Mouse (Mus musculus): Measurements from ENCODE around the gene Lrig3.

The Lrig3 gene

GRCm38 (mm10) chr10:125966481-125967251, 698 bp downstream of the Lrig3 start:
- DNase-seq = peak; percentile 49

GRCm38 (mm10) chr10:125967436-125968160, 1.6 kb downstream of the Lrig3 start:
- DNase-seq = no peak

- no peak for DNase-seq
Measured at GRCm38 (mm10) chr10:125968191-125969132, 2.5 kb downstream of the Lrig3 start.

- DNase-seq = no peak
Measured at GRCm38 (mm10) chr10:125969133-125969490, 3.1 kb downstream of the Lrig3 start.

- DNase-seq = no peak
Measured at GRCm38 (mm10) chr10:125970031-125970430, 4.1 kb downstream of the Lrig3 start.

- no peak for DNase-seq
Measured at GRCm38 (mm10) chr10:125970500-125970899, 4.5 kb downstream of the Lrig3 start.

GRCm38 (mm10) chr10:125973726-125974125, 7.8 kb downstream of the Lrig3 start:
- no peak for DNase-seq

- peak; percentile 50 for DNase-seq
Measured at GRCm38 (mm10) chr10:125981938-125982337, 16.0 kb downstream of the Lrig3 start.

GRCm38 (mm10) chr10:125984473-125985035, 18.6 kb downstream of the Lrig3 start:
- no peak for DNase-seq

GRCm38 (mm10) chr10:125985795-125986194, 19.8 kb downstream of the Lrig3 start:
- no peak for DNase-seq

GRCm38 (mm10) chr10:125986443-125986842, 20.5 kb downstream of the Lrig3 start:
- DNase-seq = no peak

GRCm38 (mm10) chr10:125987307-125987706, 21.3 kb downstream of the Lrig3 start:
- no peak for DNase-seq

GRCm38 (mm10) chr10:125988037-125988436, 22.1 kb downstream of the Lrig3 start:
- no peak for DNase-seq

GRCm38 (mm10) chr10:125989890-125990289, 23.9 kb downstream of the Lrig3 start:
- DNase-seq = no peak

GRCm38 (mm10) chr10:125990394-125990793, 24.4 kb downstream of the Lrig3 start:
- DNase-seq = no peak

GRCm38 (mm10) chr10:125991819-125992218, 25.9 kb downstream of the Lrig3 start:
- DNase-seq = no peak

- peak; percentile 77 for DNase-seq
Measured at GRCm38 (mm10) chr10:125994855-125995254, 28.9 kb downstream of the Lrig3 start.

GRCm38 (mm10) chr10:125995701-125996100, 29.7 kb downstream of the Lrig3 start:
- DNase-seq = no peak

- no peak for DNase-seq
Measured at GRCm38 (mm10) chr10:125996989-125997388, 31.0 kb downstream of the Lrig3 start.

GRCm38 (mm10) chr10:125999561-125999960, 33.6 kb downstream of the Lrig3 start:
- DNase-seq = no peak

- peak; percentile 12 for DNase-seq
Measured at GRCm38 (mm10) chr10:126000861-126001390, 35.0 kb downstream of the Lrig3 start.

GRCm38 (mm10) chr10:126002081-126002755, 36.2 kb downstream of the Lrig3 start:
- DNase-seq = peak; percentile 11
